ENCODE assay signal across 11 mouse cellular contexts in genomic region chr7:29956257-29956656, GRCm38 (mm10). TPM values are rescaled to one million over a fixed set of nuclear protein-coding genes. Genes with fewer than 3 reads are reported as not detected.
A peak's percentile ranks its signal among the peaks of the same experiment; 100 is the strongest.
DNase-seq lines count a peak whose midpoint lies in the region; ATAC-seq lines count a peak whose summit lies in the region.
"Had no signal": no experiment of that assay in that cellular context is flagged by ENCODE, and none has a peak within 500 bp of the region (broad histone marks: within the 10 kb centered on the region; RNA-seq: fewer than 3 reads in every experiment).

No protein-coding gene starts in this region.

- H3K9ac ChIP-seq in embryonic facial prominence, embryonic 15.5 days: no peak overlapping the region
- no peak overlapping the region for H3K9ac ChIP-seq in hindbrain, embryonic 11.5 days (ENCODE audit: low read depth, low read length)
- H3K9ac ChIP-seq: liver, embryonic 13.5 days had no signal

- peak; percentile 34 for DNase-seq in layer of hippocampus, adult 9-11 months
- no peak for DNase-seq in layer of hippocampus, postnatal 36 days
- peak; percentile 3 to 46 for DNase-seq in kidney, postnatal 25 days
- DNase-seq in right cerebral cortex, postnatal 14 days: peak; percentile 26
- no peak for DNase-seq in yolk sac, embryonic 10.5 days (ENCODE audit: low spot score)
- no peak for DNase-seq in hindbrain, embryonic 11.5 days (ENCODE audit: low spot score)
- DNase-seq: liver, embryonic 13.5 days had no signal

- no peaks in the 10 kb centered on the region for H3K36me3 ChIP-seq in embryonic facial prominence, embryonic 15.5 days
- H3K36me3 ChIP-seq in hindbrain, embryonic 11.5 days (ENCODE audit: control insufficient read depth, insufficient read depth, low read length): no peaks in the 10 kb centered on the region
- H3K36me3 ChIP-seq: liver, embryonic 13.5 days had no signal

- peaks cover 8% of the 10 kb centered on the region; the same call in 1 of the 2 replicates for H3K4me1 ChIP-seq in embryonic facial prominence, embryonic 15.5 days
- H3K4me1 ChIP-seq in hindbrain, embryonic 11.5 days (replicated peaks; ENCODE audit: control insufficient read depth, insufficient read depth, low read length): no peaks in the 10 kb centered on the region

- no peak for ATAC-seq in embryonic facial prominence, embryonic 15.5 days (ENCODE audit: insufficient number of reproducible peaks, low FRiP score, low TSS enrichment, low read depth)
- ATAC-seq in cerebellum, adult (ENCODE audit: insufficient number of reproducible peaks, low FRiP score, low TSS enrichment): no peak
- no peak for ATAC-seq in hindbrain, embryonic 11.5 days (ENCODE audit: low FRiP score)

- H3K27ac ChIP-seq in embryonic facial prominence, embryonic 15.5 days (replicated peaks): no peak overlapping the region
- H3K27ac ChIP-seq in hindbrain, embryonic 11.5 days (ENCODE audit: low read depth, low read length): no peak overlapping the region
- H3K27ac ChIP-seq: liver, embryonic 13.5 days had no signal

- H3K4me3 ChIP-seq in embryonic facial prominence, embryonic 15.5 days (replicated peaks): peak overlapping the region; percentile 3; the same call in 1 of the 2 replicates
- H3K4me3 ChIP-seq in hindbrain, embryonic 11.5 days (ENCODE audit: low read depth, low read length): no peak overlapping the region
- H3K4me3 ChIP-seq: erythroblast, embryonic 14.5 days; liver, embryonic 13.5 days had no signal

- H3K4me2 ChIP-seq in embryonic facial prominence, embryonic 15.5 days (replicated peaks): no peak overlapping the region
- H3K4me2 ChIP-seq in hindbrain, embryonic 11.5 days (replicated peaks; ENCODE audit: low read depth, low read length): no peak overlapping the region
- H3K4me2 ChIP-seq: liver, embryonic 13.5 days had no signal

- 53% methylated on average over 9 of the region's 10 CpGs for WGBS in embryonic facial prominence, embryonic 15.5 days
- WGBS in hindbrain, embryonic 11.5 days: 62% methylated on average over 10 of the region's 10 CpGs

- H3K27me3 ChIP-seq in embryonic facial prominence, embryonic 15.5 days: no peaks in the 10 kb centered on the region
- no peaks in the 10 kb centered on the region for H3K27me3 ChIP-seq in hindbrain, embryonic 11.5 days (ENCODE audit: control insufficient read depth, insufficient read depth, low read length)
- H3K27me3 ChIP-seq: liver, embryonic 13.5 days had no signal

- no peaks in the 10 kb centered on the region for H3K9me3 ChIP-seq in embryonic facial prominence, embryonic 15.5 days (replicated peaks)
- H3K9me3 ChIP-seq in hindbrain, embryonic 11.5 days (ENCODE audit: control insufficient read depth, low read length): no peaks in the 10 kb centered on the region
- H3K9me3 ChIP-seq: G1E; liver, embryonic 13.5 days had no signal

RNA-seq across cellular contexts. Expression of gene Zfp74, which starts 2.4 kb away (rescaled TPM):
- 10 to 100 TPM; 16.3 to 19.6 TPM for total RNA-seq in layer of hippocampus, postnatal 36 days (2021)
- polyA plus RNA-seq in embryonic facial prominence, embryonic 15.5 days (2015; fragmentation: Nextera tagmentation; extraction: Ambion mirVana): 9.1 and 11.4 TPM in 2 replicates
- 12.5 and 13.7 TPM in 2 replicates for polyA plus RNA-seq in hindbrain, embryonic 11.5 days (2014; fragmentation: Nextera tagmentation; extraction: Ambion mirVana)

RNA-seq across cellular contexts. Expression of gene Zfp568, which starts 27.5 kb away (rescaled TPM):
- total RNA-seq in layer of hippocampus, postnatal 36 days (2021): 1 to 10 TPM; 4.3 to 5.6 TPM
- polyA plus RNA-seq in embryonic facial prominence, embryonic 15.5 days (2015; fragmentation: Nextera tagmentation; extraction: Ambion mirVana): 18.4 and 22.6 TPM in 2 replicates
- polyA plus RNA-seq in hindbrain, embryonic 11.5 days (2014; fragmentation: Nextera tagmentation; extraction: Ambion mirVana): 15.0 and 18.0 TPM in 2 replicates

RNA-seq across cellular contexts. Expression of gene Zfp383, which starts 48.2 kb away (rescaled TPM):
- total RNA-seq in layer of hippocampus, postnatal 36 days (2021): 1 to 10 TPM; 9.1 to 9.8 TPM
- 5.0 and 5.3 TPM in 2 replicates for polyA plus RNA-seq in embryonic facial prominence, embryonic 15.5 days (2015; fragmentation: Nextera tagmentation; extraction: Ambion mirVana)
- polyA plus RNA-seq in hindbrain, embryonic 11.5 days (2014; fragmentation: Nextera tagmentation; extraction: Ambion mirVana): 8.2 and 8.8 TPM in 2 replicates
- polyA plus RNA-seq: erythroblast, embryonic 14.5 days had no signal

RNA-seq across cellular contexts. Expression of gene Zfp27, which starts 49.9 kb away (rescaled TPM):
- total RNA-seq in layer of hippocampus, postnatal 36 days (2021): 10 to 100 TPM; 19.2 to 20.8 TPM
- polyA plus RNA-seq in embryonic facial prominence, embryonic 15.5 days (2015; fragmentation: Nextera tagmentation; extraction: Ambion mirVana): 11.8 and 11.9 TPM in 2 replicates
- polyA plus RNA-seq in hindbrain, embryonic 11.5 days (2014; fragmentation: Nextera tagmentation; extraction: Ambion mirVana): 12.8 and 14.4 TPM in 2 replicates

Comparison
In these comparisons a context has a peak if more than half of its experiments do, and no peak if none do; other contexts are left out.
1. DNase-seq: peak in layer of hippocampus, adult 9-11 months (single experiment), kidney, postnatal 25 days (2 of 2) and right cerebral cortex, postnatal 14 days (single experiment); none in layer of hippocampus, postnatal 36 days (0 of 2), yolk sac, embryonic 10.5 days (single experiment) and hindbrain, embryonic 11.5 days (single experiment).